Mouse (Mus musculus): ENCODE measurements around the gene Cited4. TPM values are rescaled to one million over a fixed set of nuclear protein-coding genes. Genes with fewer than 3 reads are reported as not detected.

The Cited4 gene
- total and polyA plus RNA-seq, 3 experiments, result 23.3 to 58.1 TPM; not detected in 1

DNA sequence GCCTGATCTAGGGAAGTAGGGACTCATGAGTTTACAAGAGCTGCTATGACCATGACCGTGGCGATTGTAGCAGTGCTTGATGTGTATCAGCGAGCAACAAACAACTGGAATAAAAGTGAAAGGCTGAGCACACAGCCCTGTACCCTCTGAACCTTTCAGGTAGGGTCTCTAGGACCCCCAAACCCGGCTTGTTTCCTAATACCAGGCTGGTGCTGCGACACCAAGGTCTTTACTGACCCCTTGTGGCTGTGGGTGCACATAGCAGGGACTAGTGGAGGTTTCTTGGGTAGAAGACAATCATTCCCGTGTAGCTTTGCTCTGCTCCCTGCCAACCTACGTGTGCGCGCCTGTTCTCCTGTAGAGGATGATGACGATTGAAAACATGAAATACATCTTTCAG lies 15.8 kb downstream of the Cited4 start (continued):
- TF ChIP-seq MAFK (IDR thresholded peaks at IDR 0.05; ENCODE audit: borderline replicate concordance, low read depth, low read length) (no peak), MAX (IDR thresholded peaks at IDR 0.05; ENCODE audit: low read length) (no peak), ZNF384 (IDR thresholded peaks at IDR 0.05; ENCODE audit: low read depth, low read length) (no peak), RCOR1 (IDR thresholded peaks at IDR 0.05; ENCODE audit: low read depth, low read length) (no peak), POLR2A (IDR thresholded peaks at IDR 0.05; ENCODE audit: control insufficient read depth in 1 of 2, insufficient read depth in 1 of 2, low read depth in 1 of 2, low read length in 2 of 2, poor library complexity in 1 of 2) (no peak), USF2 (IDR thresholded peaks at IDR 0.05; ENCODE audit: borderline replicate concordance in 1 of 2, insufficient read depth in 1 of 2, low read depth in 1 of 2, low read length in 2 of 2) (no peak), UBTF (IDR thresholded peaks at IDR 0.05; ENCODE audit: borderline replicate concordance, insufficient read depth, low read depth, low read length) (no peak), RAD21 (IDR thresholded peaks at IDR 0.05; ENCODE audit: low read depth, low read length) (peak; percentile 93), JUND (IDR thresholded peaks at IDR 0.05; ENCODE audit: low read depth, low read length) (no peak), ZKSCAN1 (IDR thresholded peaks at IDR 0.05; ENCODE audit: low read depth, low read length) (no peak), CHD1 (IDR thresholded peaks at IDR 0.05; ENCODE audit: low read depth, low read length) (no peak), ETS1 (IDR thresholded peaks at IDR 0.05; ENCODE audit: low read depth, low read length) (no peak), MYC (IDR thresholded peaks at IDR 0.05; ENCODE audit: low read depth, low read length) (no peak), ELF1 (IDR thresholded peaks at IDR 0.05; ENCODE audit: low read depth, low read length) (no peak), CHD2 (IDR thresholded peaks at IDR 0.05; ENCODE audit: low read length) (no peak), E2F4 (IDR thresholded peaks at IDR 0.05; ENCODE audit: borderline replicate concordance, low read depth, low read length) (no peak), BHLHE40 (IDR thresholded peaks at IDR 0.05; ENCODE audit: borderline replicate concordance, low read depth, low read length) (no peak), TAL1 (IDR thresholded peaks at IDR 0.05; ENCODE audit: low read length) (no peak), TCF12 (IDR thresholded peaks at IDR 0.05; ENCODE audit: low read depth, low read length) (no peak), KAT2A (conservative IDR thresholded peaks at IDR 0.05; ENCODE audit: low read depth, low read length) (no peak), MYB (IDR thresholded peaks at IDR 0.05; ENCODE audit: low read depth, low read length) (no peak)

DNA sequence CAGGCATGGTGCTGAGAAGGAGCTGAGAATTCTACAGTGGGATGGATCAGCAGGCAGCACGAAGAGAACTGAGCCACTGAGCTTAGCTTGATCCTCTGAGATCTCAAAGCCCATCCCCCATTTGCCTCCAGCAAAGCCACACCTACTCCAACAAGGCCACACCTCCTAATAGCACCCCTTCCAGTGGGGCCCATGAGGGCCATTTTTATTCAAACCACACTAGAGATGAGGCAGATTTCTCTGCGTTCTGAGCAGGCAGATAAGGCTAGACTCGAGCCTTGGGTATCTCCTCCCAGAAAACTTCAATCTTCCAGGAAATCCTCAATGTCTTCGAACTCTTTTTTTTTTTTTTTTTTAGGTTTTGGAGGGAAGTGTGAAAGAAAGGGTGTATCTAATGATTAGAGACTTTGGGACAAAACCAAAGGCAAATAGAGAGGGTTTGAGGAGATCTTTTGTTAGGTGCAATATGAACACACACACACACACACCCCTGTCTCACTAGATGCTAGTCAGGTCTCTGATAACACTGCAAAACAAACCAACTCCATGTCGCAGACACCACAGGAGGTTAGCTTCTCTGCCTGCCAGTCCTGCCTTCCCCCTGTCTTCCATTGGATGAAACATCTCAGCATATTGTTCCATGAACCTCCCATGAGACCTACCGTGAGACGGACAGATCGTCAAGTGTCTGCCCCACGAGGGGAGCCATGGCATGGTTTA lies 17.1 kb downstream of the Cited4 start:
- peak; percentile 48 for DNase-seq (ENCODE audit: low read depth, low spot score)
- Histone ChIP-seq H3K9ac (ENCODE audit: control insufficient read depth, low read depth, low read length, poor library complexity, severe bottlenecking) (no peak overlapping the region), H3K27me3 (ENCODE audit: control insufficient read depth in 1 of 2, insufficient read depth in 2 of 2, low read length in 2 of 2) (no peaks in the 10 kb centered on the region), H3K79me2 (ENCODE audit: control insufficient read depth, insufficient read depth, low read length, poor library complexity) (no peaks in the 10 kb centered on the region), H3K27ac (ENCODE audit: control insufficient read depth, low read depth, low read length) (no peak overlapping the region), H3K9me3 (replicated peaks; ENCODE audit: insufficient read depth, low read length) (no peaks in the 10 kb centered on the region), H3K36me3 (ENCODE audit: control insufficient read depth in 1 of 2, insufficient read depth in 2 of 2, low read length in 2 of 2) (no peaks in the 10 kb centered on the region), H3K4me1 (ENCODE audit: control insufficient read depth in 1 of 2, insufficient read depth in 2 of 2, low read length in 2 of 2) (peaks cover 0 to 10% of the 10 kb centered on the region in 2 experiments; a peak in 1 of 4 replicates), H3K4me3 (ENCODE audit: control insufficient read depth in 1 of 2, insufficient read depth in 1 of 2, low read depth in 2 of 2, low read length in 2 of 2) (no peak overlapping the region)
- TF ChIP-seq GATA1 (IDR thresholded peaks at IDR 0.05; ENCODE audit: low read depth, low read length), result peak; percentile 29; the same call in 1 of the 2 replicates
- no peak for TF ChIP-seq SMC3 (IDR thresholded peaks at IDR 0.05; ENCODE audit: low read depth, low read length)
- peak; percentile 62 for TF ChIP-seq ZNF384 (IDR thresholded peaks at IDR 0.05; ENCODE audit: low read depth, low read length)
- 0 out of 2 replicates have a peak, but pooled peaks have one; percentile 40 for TF ChIP-seq MAZ (IDR thresholded peaks at IDR 0.05; ENCODE audit: low read depth, low read length)
- no peak for TF ChIP-seq MAX (IDR thresholded peaks at IDR 0.05; ENCODE audit: low read length)

Data from MEL (cell line).